Mouse (Mus musculus): ENCODE data around the gene Kdm1b. TPM values are rescaled to one million over a fixed set of nuclear protein-coding genes. Genes with fewer than 3 reads are reported as not detected.

Gene Kdm1b
- total RNA-seq, 2 experiments from 2014 or later = 13.2 to 16.4 TPM

GRCm38 (mm10) chr13:47050009-47050408 is 6.7 kb downstream of the Kdm1b start:
- intact Hi-C loops (cut with DNase I) = no loop called here
- no peak for DNase-seq (ENCODE audit: extremely low spot score in 1 of 2, low spot score in 2 of 2)

- no peak for DNase-seq (ENCODE audit: extremely low spot score in 1 of 2, low spot score in 2 of 2)
- intact Hi-C loops (cut with DNase I) = no loop called here
These were observed 10.7 kb downstream of the Kdm1b start for GRCm38 (mm10) chr13:47053971-47054370.

GRCm38 (mm10) chr13:47056126-47056525 is 12.8 kb downstream of the Kdm1b start:
- intact Hi-C loops (cut with DNase I) = no loop called here
- DNase-seq (ENCODE audit: extremely low spot score in 1 of 2, low spot score in 2 of 2) = peak; percentile 45 to 62

GRCm38 (mm10) chr13:47056781-47057180 is 13.5 kb downstream of the Kdm1b start:
- intact Hi-C loops (cut with DNase I) = no loop called here
- DNase-seq (ENCODE audit: extremely low spot score in 1 of 2, low spot score in 2 of 2) = no peak

GRCm38 (mm10) chr13:47062756-47063155 is 19.5 kb downstream of the Kdm1b start:
- no peak for DNase-seq (ENCODE audit: extremely low spot score in 1 of 2, low spot score in 2 of 2)
- intact Hi-C loops (cut with DNase I) = no loop called here

- no peak for DNase-seq (ENCODE audit: extremely low spot score in 1 of 2, low spot score in 2 of 2)
- intact Hi-C loops (cut with DNase I) = no loop called here
These were observed 20.9 kb downstream of the Kdm1b start for GRCm38 (mm10) chr13:47063985-47064760.

GRCm38 (mm10) chr13:47066516-47066915 is 23.2 kb downstream of the Kdm1b start:
- no peak for DNase-seq (ENCODE audit: extremely low spot score in 1 of 2, low spot score in 2 of 2)
- intact Hi-C loops (cut with DNase I) = no loop called here

- intact Hi-C loops (cut with DNase I) = no loop called here
These were observed 23.7 kb downstream of the Kdm1b start for GRCm38 (mm10) chr13:47067001-47067400.

GRCm38 (mm10) chr13:47070329-47071080 is 27.2 kb downstream of the Kdm1b start:
- intact Hi-C loops (cut with DNase I) = no loop called here
- no peak for DNase-seq (ENCODE audit: extremely low spot score in 1 of 2, low spot score in 2 of 2)

More at GRCm38 (mm10) chr13:47067001-47067400, 23.7 kb downstream of the Kdm1b start:
- no peak for DNase-seq (ENCODE audit: extremely low spot score in 1 of 2, low spot score in 2 of 2)

- intact Hi-C loops (cut with DNase I) = no loop called here
These were observed 28.6 kb downstream of the Kdm1b start for GRCm38 (mm10) chr13:47071871-47072270.

GRCm38 (mm10) chr13:47072484-47072883 is 29.2 kb downstream of the Kdm1b start:
- intact Hi-C loops (cut with DNase I) = no loop called here
- no peak for DNase-seq (ENCODE audit: extremely low spot score in 1 of 2, low spot score in 2 of 2)

More at GRCm38 (mm10) chr13:47071871-47072270, 28.6 kb downstream of the Kdm1b start:
- no peak for DNase-seq (ENCODE audit: extremely low spot score in 1 of 2, low spot score in 2 of 2)

- intact Hi-C loops (cut with DNase I) = no loop called here
- no peak for DNase-seq (ENCODE audit: extremely low spot score in 1 of 2, low spot score in 2 of 2)
These were observed 32.9 kb downstream of the Kdm1b start for GRCm38 (mm10) chr13:47076156-47076555.

GRCm38 (mm10) chr13:47077367-47077766 is 34.1 kb downstream of the Kdm1b start:
- no peak for DNase-seq (ENCODE audit: extremely low spot score in 1 of 2, low spot score in 2 of 2)
- intact Hi-C loops (cut with DNase I) = no loop called here

GRCm38 (mm10) chr13:47078799-47079198 is 35.5 kb downstream of the Kdm1b start:
- DNase-seq (ENCODE audit: extremely low spot score in 1 of 2, low spot score in 2 of 2) = no peak
- intact Hi-C loops (cut with DNase I) = no loop called here

- no peak for DNase-seq (ENCODE audit: extremely low spot score in 1 of 2, low spot score in 2 of 2)
- intact Hi-C loops (cut with DNase I) = no loop called here
These were observed 37.7 kb downstream of the Kdm1b start for GRCm38 (mm10) chr13:47080905-47081505.

- intact Hi-C loops (cut with DNase I) = no loop called here
- no peak for DNase-seq (ENCODE audit: extremely low spot score in 1 of 2, low spot score in 2 of 2)
These were observed 45.1 kb downstream of the Kdm1b start for GRCm38 (mm10) chr13:47088433-47088832.

- intact Hi-C loops (cut with DNase I) = no loop called here
These were observed 46.0 kb downstream of the Kdm1b start for GRCm38 (mm10) chr13:47089271-47089670.

GRCm38 (mm10) chr13:47093791-47094190 is 50.5 kb downstream of the Kdm1b start:
- no peak for DNase-seq (ENCODE audit: extremely low spot score in 1 of 2, low spot score in 2 of 2)
- intact Hi-C loops (cut with DNase I) = no loop called here

More at GRCm38 (mm10) chr13:47089271-47089670, 46.0 kb downstream of the Kdm1b start:
- DNase-seq (ENCODE audit: extremely low spot score in 1 of 2, low spot score in 2 of 2) = no peak

- intact Hi-C loops (cut with DNase I) = no loop called here
These were observed 53.3 kb downstream of the Kdm1b start for GRCm38 (mm10) chr13:47096591-47096990.

GRCm38 (mm10) chr13:47099265-47099664 is 56.0 kb downstream of the Kdm1b start:
- DNase-seq (ENCODE audit: extremely low spot score in 1 of 2, low spot score in 2 of 2) = no peak
- intact Hi-C loops (cut with DNase I) = no loop called here

More at GRCm38 (mm10) chr13:47096591-47096990, 53.3 kb downstream of the Kdm1b start:
- no peak for DNase-seq (ENCODE audit: extremely low spot score in 1 of 2, low spot score in 2 of 2)

Measured in left cerebral cortex, postnatal 10 days (tissue).